Mouse (Mus musculus): ENCODE results near the gene Rnf135. TPM values are rescaled to one million over a fixed set of nuclear protein-coding genes. Genes with fewer than 3 reads are reported as not detected.

Gene Rnf135
- 8.1 to 12.2 TPM (median 9.3 TPM) in 4 replicates for total RNA-seq (2023)

GRCm38 (mm10) chr11:80183705-80184255 lies at the start of gene Rnf135:
Gene Rnf135, plus strand, starts transcription at chr11:80183851.

DNA sequence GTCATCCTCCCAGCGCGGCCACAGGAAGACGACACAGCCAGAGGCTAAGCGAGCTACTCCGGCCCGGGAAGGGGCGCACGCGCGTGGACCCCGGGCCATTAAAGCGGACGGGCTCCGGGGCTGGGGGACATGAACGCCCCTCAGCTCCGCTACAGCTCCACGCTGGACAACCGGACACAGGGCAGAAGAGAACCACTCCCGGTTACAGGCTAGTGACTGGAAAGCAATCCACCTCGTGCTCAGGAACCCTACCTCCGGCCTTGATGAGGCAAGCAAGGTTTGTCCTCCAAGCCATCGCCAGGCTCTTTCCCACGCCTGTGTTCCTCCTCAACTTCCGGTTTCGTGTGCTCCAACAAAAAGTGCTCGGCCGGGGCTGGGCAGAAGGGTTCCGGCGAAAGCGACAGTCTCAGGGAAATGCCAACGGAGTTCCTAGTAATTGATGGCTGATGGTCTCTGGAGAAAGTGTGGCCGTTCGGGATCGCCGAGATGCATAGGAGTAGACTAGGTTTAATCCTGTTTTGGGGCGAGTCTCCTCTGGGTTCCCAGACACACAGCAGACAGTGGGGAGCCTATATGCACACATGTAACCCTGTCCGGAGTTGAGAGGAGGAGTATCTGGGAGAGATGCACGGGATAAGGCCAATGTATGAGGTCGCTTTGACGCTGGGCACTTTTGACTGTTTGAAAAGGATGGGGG lies 41.7 kb upstream of the Rnf135 start, which contains the start of gene Tefm:
Gene Tefm, minus strand, starts transcription at position 351 of the 697 bp plus-strand sequence.

DNA sequence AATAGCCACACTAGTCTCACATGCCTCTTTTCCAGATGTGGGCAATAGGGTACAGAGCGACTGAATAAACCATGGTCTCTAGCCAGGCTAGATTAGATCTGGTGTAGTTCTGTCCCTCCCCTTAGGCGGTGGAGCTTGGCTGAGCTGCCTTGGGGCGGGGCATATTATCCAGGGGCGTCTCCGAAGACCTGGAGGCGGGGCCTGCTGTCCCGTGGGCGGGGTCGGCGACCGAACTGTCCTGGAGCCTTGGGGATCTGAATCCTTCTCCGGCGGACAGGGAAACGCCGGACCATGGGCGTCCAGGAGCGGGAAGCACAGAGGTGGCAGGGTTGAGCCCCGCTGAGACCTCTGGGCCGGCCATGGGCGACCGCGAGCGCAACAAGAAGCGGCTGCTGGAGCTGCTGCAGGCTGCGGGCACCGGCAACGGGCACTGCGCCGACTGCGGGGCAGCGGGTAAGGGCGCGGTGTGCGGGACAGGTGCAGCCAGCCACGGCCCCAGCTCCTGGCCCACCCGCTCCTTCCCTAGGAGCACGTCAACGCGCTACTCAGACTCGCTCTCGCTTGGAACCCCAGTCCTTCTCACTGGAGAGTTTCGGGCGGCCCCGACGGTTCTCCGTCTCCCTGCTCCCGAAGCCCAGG lies 29.7 kb upstream of the Rnf135 start, which contains the start of gene Adap2:
Gene Adap2, plus strand, starts transcription at position 249 of the 639 bp plus-strand sequence.

GRCm38 (mm10) chr11:80208860-80209800 lies 25.5 kb downstream of the Rnf135 start, which contains the start of gene Rhot1:
Gene Rhot1, plus strand, starts transcription at chr11:80209019.

Other genes with a start within 250 kb of the Rnf135 start
- 27.7 to 56.8 TPM (median 31.9 TPM) in 4 replicates for gene Utp6, start 221.5 kb upstream of the Rnf135 start, total RNA-seq (2023)
- gene Suz12, start 190.7 kb upstream of the Rnf135 start, total RNA-seq (2023): 83.2 to 85.5 TPM (median 84.8 TPM) in 4 replicates
- gene Crlf3, start 102.9 kb upstream of the Rnf135 start, total RNA-seq (2023): 209 to 231 TPM (median 212 TPM) in 4 replicates
- gene Atad5, start 94.5 kb upstream of the Rnf135 start, total RNA-seq (2023): 5.9 to 8.3 TPM (median 6.9 TPM) in 4 replicates
- 4.0 to 8.9 TPM (median 6.2 TPM) in 4 replicates for gene Tefm, start 41.7 kb upstream of the Rnf135 start, total RNA-seq (2023)
- 0.73 to 1.4 TPM (median 0.80 TPM) in 3 of 4 replicates, not detected in the other for gene Adap2, start 29.7 kb upstream of the Rnf135 start, total RNA-seq (2023)
- gene Rhot1, start 25.2 kb downstream of the Rnf135 start, total RNA-seq (2023): 42.9 to 50.8 TPM (median 48.8 TPM) in 4 replicates
- 0.26 to 0.75 TPM (median 0.50 TPM) in 4 replicates for gene Rhbdl3, start 117.1 kb downstream of the Rnf135 start, total RNA-seq (2023)
- 11.3 to 17.7 TPM (median 14.8 TPM) in 4 replicates for gene 5730455P16Rik, start 194.2 kb downstream of the Rnf135 start, total RNA-seq (2023)
- 185 to 209 TPM (median 195 TPM) in 4 replicates for gene Zfp207, start 199.4 kb downstream of the Rnf135 start, total RNA-seq (2023)
- 105 to 116 TPM (median 109 TPM) in 4 replicates for gene Psmd11, start 244.8 kb downstream of the Rnf135 start, total RNA-seq (2023)